Mouse (Mus musculus): ENCODE data around the gene Stoml1.

Stoml1 gene

DNA sequence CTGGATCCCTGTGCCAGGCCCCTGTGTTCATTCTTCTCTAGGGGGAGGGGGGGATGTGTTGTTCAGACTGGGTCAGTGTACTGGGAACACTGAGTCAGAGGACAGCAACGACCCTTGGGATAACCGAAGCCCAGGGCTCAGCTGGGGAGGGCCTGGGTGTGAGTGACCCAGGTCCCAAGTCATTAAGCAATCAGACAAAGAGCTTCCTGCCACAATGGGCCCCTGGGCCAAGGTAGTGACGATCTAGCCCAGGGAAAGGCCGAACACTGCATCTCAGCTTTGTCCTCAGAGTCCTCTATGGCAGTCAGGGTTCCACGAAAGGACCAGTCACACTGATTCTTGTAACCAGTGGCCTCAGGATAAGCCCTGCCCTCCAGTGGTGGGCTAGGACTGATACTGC lies 50.2 kb downstream of the Stoml1 start:
- DNase-seq (ENCODE audit: low spot score) = no peak

DNA sequence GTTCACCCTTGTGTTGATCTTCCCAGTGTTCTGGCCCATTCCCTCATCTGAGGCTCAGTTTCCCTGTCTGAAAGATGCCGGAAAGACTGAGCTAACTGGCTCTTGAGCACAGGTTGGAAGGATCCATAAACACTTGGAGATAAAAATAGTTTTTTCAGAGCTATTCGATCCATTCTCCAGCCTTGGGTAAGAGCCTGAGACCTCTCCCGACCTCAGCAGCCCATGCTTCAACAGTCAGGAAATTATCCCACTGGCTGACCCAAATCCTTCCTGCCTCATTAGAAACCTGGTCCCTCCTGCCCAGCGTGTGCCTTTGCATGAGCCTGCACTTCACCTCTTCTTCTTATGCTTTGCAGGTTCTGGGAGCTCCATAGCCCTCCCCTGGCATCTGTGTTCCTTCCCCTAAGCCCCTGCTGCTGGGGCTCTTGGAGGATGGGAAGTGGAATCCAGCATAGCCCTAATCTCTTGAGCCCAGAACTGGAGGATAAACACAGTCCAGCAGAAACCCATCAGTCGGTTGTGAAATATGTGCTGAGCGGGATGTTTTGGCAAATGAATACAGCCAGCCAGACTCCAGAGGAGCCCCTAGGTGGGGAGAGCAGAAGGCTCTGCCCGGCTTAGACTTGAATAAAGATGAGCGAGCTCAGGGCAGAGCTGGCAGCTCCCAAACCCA lies 50.8 kb downstream of the Stoml1 start:
- DNase-seq (ENCODE audit: low spot score) = peak; percentile 44

DNA sequence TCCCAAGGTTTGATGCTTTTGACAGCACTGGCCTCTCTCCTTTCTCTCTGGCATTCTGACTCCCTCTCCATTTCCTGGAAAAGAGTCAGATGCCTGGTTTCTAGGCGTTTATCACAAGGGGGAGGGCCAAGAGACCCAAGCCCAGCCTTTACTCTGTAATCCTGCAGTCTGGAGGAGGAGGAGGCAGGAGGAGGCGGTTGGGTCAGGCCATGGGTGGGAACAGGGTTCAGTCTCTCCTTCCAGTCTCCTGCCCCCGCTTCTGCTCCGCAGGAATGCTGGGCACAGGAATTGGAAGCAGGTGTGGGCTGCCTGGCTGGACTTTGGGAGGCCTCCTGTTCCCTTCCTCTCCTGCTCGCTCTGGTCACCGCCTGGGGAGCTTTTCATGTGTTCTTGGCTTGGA lies 52.7 kb downstream of the Stoml1 start:
- peak; percentile 53 for DNase-seq (ENCODE audit: low spot score)

DNA sequence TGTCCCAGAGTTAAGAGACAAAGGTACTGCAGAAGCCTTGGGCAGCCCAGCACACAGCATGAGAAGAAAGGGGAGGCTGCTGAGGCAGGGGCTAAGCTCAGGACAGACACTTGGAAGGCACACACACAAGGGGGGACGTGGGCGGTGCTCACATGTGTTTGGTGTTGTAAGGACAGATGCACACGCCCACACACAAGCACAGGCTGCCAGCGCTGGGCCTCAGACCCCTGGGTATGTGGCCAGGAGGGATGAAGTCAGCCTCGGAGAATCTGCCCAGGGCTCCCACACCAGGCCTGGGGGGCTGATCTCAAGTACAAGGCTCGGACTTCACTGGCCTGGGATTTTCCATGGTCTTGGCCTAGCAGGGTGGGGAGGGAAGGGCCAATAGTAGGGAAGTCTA lies 55.4 kb downstream of the Stoml1 start:
- DNase-seq (ENCODE audit: low spot score) = peak; percentile 68

DNA sequence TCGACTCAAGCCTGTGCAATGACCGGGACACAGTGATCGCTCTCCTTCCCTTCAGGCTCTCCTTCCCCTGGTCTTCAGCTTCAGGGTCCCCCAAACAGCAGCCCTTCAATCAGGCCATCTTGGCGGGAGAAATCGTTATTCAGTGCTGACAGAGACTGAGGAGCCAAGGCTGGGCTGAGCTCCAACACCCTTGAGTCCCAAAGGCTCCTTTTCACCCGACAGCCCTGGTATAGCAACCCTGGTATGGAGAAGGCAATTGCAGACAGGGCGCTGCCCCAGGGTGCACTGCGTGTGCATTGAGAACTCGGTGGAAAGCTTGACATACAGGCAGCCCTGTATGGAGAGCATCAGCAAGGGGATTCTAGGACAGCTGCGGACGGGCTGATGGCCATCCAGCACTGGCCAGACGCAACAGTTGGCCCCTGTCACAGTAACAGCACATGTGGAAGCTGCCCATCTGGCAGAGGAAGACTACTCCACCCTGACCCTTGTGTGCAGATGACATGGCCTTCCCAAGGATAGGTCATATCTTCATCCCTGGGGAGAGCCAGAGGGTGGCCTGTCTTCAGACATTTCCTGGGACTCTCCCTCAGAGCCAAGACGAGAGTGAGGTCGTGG lies 57.2 kb downstream of the Stoml1 start:
- peak; percentile 57 for DNase-seq (ENCODE audit: low spot score)

DNA sequence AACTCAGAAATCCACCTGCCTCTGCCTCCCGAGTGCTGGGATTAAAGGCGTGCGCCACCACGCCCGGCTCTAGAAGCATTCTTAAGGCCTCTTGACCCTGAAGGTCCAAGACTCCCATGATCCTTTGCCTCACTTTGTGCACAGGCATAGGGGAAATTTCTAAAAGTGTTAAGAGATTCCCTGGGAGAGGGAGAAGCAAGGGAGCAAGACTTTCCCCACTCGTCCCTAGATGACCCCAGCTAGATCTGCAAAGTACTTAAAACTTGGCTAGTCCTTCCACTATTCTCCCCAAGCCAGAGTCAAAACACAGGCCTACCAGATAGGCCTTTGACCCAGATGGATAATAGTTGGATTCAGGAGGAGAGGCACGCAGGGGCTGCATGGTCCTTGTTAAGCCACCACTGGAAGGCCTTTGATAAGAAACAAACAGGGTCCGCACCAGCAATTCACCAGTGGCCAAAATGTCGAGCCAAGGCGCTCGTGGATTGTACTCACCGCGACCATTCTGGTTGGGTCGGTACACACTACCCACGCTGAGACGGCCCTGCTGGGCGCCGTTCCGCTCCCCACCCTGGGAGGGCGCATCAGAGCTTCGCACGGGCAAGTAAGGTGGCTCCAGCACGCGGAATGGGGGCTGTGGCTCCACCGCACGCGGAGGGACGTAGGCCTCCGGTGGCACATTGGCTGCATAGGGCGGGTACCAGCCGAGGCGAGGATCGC lies 58.4 kb downstream of the Stoml1 start:
- peak; percentile 57 for DNase-seq (ENCODE audit: low spot score)
